Mouse (Mus musculus): ENCODE measurements around the gene Grin3b. TPM values are rescaled to one million over a fixed set of nuclear protein-coding genes. Genes with fewer than 3 reads are reported as not detected.

Gene Grin3b
- polyA plus RNA-seq, 2 experiments from 2014 or later: not detected

- ATAC-seq: no peak
These were observed 2.3 kb upstream of the Grin3b start for GRCm38 (mm10) chr10:79968181-79968580.

- ATAC-seq: no peak
These were observed 1.4 kb upstream of the Grin3b start for GRCm38 (mm10) chr10:79969124-79969568.

- ATAC-seq: no peak
These were observed 625 bp downstream of the Grin3b start for GRCm38 (mm10) chr10:79971183-79971497.

GRCm38 (mm10) chr10:79972831-79973230, 2.3 kb downstream of the Grin3b start:
- no peak for ATAC-seq

GRCm38 (mm10) chr10:79974087-79974486, 3.6 kb downstream of the Grin3b start:
- ATAC-seq: no peak

GRCm38 (mm10) chr10:79974668-79975067, 4.2 kb downstream of the Grin3b start:
- no peak for ATAC-seq

- no peak for ATAC-seq
These were observed 5.7 kb downstream of the Grin3b start for GRCm38 (mm10) chr10:79976071-79976721.

- no peak for ATAC-seq
These were observed 6.2 kb downstream of the Grin3b start for GRCm38 (mm10) chr10:79976722-79977107.

GRCm38 (mm10) chr10:79977324-79977723, 6.8 kb downstream of the Grin3b start:
- no peak for ATAC-seq

GRCm38 (mm10) chr10:79978061-79978460, 7.5 kb downstream of the Grin3b start:
- ATAC-seq: no peak

- ATAC-seq: no peak
These were observed 9.1 kb downstream of the Grin3b start for GRCm38 (mm10) chr10:79979401-79980155.

- no peak for ATAC-seq
These were observed 12.7 kb downstream of the Grin3b start for GRCm38 (mm10) chr10:79983205-79983604.

- no peak for ATAC-seq
These were observed 13.2 kb downstream of the Grin3b start for GRCm38 (mm10) chr10:79983670-79984069.

GRCm38 (mm10) chr10:79984195-79984816, 13.8 kb downstream of the Grin3b start, which contains the start of gene Tmem259:
Gene Tmem259, minus strand, starts transcription at chr10:79984330.
- ATAC-seq: peak; percentile 60

GRCm38 (mm10) chr10:79984871-79985270, 14.4 kb downstream of the Grin3b start:
- ATAC-seq: peak; percentile 78

- peak; percentile 6 for ATAC-seq
These were observed 15.1 kb downstream of the Grin3b start for GRCm38 (mm10) chr10:79985334-79986231.

GRCm38 (mm10) chr10:79986232-79986878, 15.8 kb downstream of the Grin3b start:
- ATAC-seq: no peak

GRCm38 (mm10) chr10:79986963-79987362, 16.4 kb downstream of the Grin3b start:
- ATAC-seq: no peak

GRCm38 (mm10) chr10:79987771-79988505, 17.4 kb downstream of the Grin3b start:
- no peak for ATAC-seq

- ATAC-seq: peak; percentile 2
These were observed 18.2 kb downstream of the Grin3b start, which contains the start of gene Cnn2 for GRCm38 (mm10) chr10:79988506-79989271. Gene Cnn2, plus strand, starts transcription at chr10:79988584.

Measured in activated CD4-positive, CD25-positive, alpha-beta regulatory T cell, adult 4 months (primary cell).